Mouse (Mus musculus): ENCODE data around the gene Tub. TPM values are rescaled to one million over a fixed set of nuclear protein-coding genes. Genes with fewer than 3 reads are reported as not detected.

The Tub gene
- polyA plus RNA-seq (2021; fragmentation: Nextera tagmentation), result 12.9 and 13.1 TPM in 2 replicates
- long read RNA-seq, experiment 1, full-length matches to known transcripts, result 1 of 22 reads
- long read RNA-seq, experiment 1, partial matches to known transcripts, result 1 of 22 reads
- long read RNA-seq, experiment 1, other reads (novel, unspliced or antisense), result 20 of 22 reads
- long read RNA-seq, experiment 2, partial matches to known transcripts, result 76 of 80 reads
- long read RNA-seq, experiment 2, other reads (novel, unspliced or antisense), result 4 of 80 reads

DNA sequence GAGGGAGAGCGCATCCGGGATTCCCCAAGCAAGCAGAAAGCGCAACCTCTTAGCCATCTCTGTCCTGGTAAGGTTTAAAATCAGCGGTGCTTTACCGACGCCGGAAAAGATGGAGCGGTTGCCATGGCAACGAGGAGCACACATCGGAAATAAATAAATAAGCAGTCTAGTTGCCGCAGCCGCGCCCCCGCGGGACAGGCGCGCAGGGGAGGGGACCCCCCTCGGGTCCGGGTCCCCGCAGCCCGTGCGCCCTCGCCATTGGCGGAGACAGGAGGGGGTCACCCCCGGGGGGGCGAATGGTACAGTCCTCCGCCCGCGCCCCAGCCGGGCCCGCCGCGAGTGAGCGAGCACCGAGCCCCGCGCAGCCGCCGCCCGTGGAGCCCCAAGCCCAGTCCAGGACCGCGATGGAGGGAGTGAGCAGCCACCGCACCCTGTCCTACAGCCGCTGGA is at the start of gene Tub:
Gene Tub, plus strand, starts transcription at position 27 of the 450 bp plus-strand sequence.

DNA sequence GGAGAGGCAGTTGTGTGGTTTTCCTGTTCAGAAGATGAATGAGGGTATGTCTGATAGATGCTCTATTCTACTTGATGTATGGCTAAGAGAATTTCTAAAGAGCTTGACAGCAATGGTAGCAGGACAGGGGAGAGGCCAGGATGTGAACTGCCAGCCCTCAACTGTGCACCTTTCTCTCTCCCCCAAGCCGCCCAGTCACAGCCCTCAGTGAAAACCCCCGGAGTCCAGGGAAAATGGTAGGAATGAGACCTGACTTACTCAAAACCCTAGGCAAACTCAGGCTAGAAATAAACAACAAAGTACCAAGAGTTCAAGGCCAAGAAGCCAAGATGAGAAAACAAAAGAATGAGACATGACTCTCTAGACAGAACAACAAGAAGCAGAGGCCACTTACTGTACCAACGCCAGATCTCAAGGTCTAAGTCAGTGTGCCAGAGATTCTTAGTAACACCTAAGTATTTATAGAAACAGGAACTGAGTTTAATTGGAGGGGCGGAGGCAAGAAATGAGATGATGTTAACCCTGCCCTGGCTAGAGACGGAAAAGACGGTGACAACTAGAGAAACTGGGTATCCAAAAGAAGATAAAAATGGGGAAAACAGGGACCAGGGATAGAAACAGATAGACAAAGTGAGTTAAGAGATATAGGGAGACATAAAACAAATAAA is 20.3 kb upstream of the Tub start, which contains the start of gene Nlrp10:
Gene Nlrp10, minus strand, starts transcription at position 453 of the 668 bp plus-strand sequence.

DNA sequence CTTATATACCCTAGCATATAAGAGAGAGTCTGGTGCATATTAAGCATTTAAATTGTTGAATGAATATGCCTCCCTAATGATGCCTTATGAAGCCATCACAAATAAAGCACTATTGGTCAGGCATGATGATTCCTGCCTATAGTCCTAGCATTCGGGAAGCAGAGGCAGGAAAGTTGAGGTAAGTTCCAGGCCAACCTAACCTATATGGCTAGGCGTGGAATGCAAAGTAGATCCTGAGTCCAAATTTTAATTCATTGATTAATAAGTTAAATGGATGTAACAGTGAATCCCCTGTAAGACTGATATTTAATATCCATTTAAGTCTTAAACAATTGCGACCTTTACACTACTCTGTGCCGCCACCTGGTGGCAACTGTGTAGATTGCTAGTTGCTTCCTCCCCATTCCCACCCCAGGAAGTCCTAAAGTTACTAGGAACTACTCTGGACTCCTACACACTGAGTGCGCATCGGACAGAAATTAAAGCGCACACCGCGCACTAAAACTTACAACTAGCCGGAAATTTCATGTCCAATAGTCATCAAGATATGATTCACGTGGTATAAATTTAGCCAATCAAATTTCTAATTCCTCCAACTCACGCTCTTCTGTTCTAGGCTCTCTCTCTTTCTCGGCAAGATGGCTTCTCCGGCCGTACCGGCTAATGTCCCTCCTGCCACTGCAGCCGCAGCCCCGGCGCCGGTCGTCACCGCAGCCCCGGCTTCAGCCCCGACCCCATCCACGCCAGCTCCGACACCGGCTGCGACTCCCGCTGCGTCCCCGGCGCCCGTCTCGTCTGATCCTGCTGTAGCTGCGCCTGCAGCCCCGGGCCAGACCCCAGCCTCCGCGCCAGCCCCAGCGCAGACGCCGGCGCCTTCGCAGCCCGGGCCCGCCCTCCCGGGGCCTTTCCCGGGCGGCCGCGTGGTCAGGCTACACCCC is 16.1 kb upstream of the Tub start, which contains the start of gene Eif3f:
Gene Eif3f, plus strand, starts transcription at position 624 of the 938 bp plus-strand sequence.

DNA sequence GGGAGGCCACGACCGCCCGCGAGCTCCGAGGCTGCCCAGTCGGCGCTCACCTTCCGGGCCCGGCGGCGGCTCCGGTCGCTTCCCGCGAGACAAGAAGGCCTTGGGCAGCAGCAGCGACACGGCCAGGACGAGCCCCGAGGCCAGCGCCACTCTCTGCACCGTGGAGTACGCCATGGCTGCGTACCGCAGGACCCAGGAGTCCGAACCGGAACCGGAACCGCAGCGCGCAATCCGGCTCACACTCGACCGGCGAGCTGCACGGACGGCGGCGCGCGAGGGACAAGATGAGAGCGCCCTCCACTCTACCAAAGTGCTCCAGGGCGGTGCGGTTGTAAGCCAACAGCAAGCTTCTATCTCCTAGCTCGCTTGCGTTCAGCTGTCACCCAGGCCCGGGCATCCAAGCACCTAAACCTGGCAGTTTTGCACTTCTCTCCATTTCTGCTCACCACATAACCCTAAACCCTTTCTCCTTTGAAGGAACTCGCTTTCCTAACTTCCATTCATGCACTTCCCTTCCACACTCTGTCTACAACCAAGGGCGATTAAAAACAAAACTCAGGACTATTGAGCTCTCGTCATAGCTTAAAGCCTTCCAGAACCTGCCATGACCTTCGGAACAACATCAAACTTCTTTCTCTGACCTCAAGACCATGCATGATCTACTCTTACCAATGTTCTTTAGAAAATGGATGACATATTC is 133.1 kb downstream of the Tub start, which contains the start of gene Ric3:
Gene Ric3, minus strand, starts transcription at position 219 of the 700 bp plus-strand sequence.

Other genes starting within 250 kb of the Tub start
- gene Olfr512, start 237.0 kb upstream of the Tub start, polyA plus RNA-seq (2021; fragmentation: Nextera tagmentation), result not detected in 2 replicates
- gene Olfr513, start 199.4 kb upstream of the Tub start, polyA plus RNA-seq (2021; fragmentation: Nextera tagmentation), result not detected in 2 replicates
- gene Olfr514, start 124.3 kb upstream of the Tub start, polyA plus RNA-seq (2021; fragmentation: Nextera tagmentation), result not detected in 2 replicates
- not detected in 2 replicates for gene Olfr516, start 99.8 kb upstream of the Tub start, polyA plus RNA-seq (2021; fragmentation: Nextera tagmentation)
- gene Olfr517, start 78.0 kb upstream of the Tub start, polyA plus RNA-seq (2021; fragmentation: Nextera tagmentation), result not detected in 2 replicates
- gene Olfr518, start 65.3 kb upstream of the Tub start, polyA plus RNA-seq (2021; fragmentation: Nextera tagmentation), result not detected in 2 replicates
- gene Olfr519, start 55.9 kb upstream of the Tub start, polyA plus RNA-seq (2021; fragmentation: Nextera tagmentation), result not detected in 2 replicates
- 0.05 TPM in 1 of 2 replicates, not detected in the other for gene Nlrp10, start 20.2 kb upstream of the Tub start, polyA plus RNA-seq (2021; fragmentation: Nextera tagmentation)
- gene Eif3f, start 15.9 kb upstream of the Tub start, polyA plus RNA-seq (2021; fragmentation: Nextera tagmentation), result 161 and 196 TPM in 2 replicates
- gene Ric3, start 133.0 kb downstream of the Tub start, polyA plus RNA-seq (2021; fragmentation: Nextera tagmentation), result 40.9 and 49.1 TPM in 2 replicates
- 155 and 186 TPM in 2 replicates for gene Lmo1, start 224.9 kb downstream of the Tub start, polyA plus RNA-seq (2021; fragmentation: Nextera tagmentation)